8 mouse cellular contexts compared by ENCODE assay signal in the genomic region with DNA sequence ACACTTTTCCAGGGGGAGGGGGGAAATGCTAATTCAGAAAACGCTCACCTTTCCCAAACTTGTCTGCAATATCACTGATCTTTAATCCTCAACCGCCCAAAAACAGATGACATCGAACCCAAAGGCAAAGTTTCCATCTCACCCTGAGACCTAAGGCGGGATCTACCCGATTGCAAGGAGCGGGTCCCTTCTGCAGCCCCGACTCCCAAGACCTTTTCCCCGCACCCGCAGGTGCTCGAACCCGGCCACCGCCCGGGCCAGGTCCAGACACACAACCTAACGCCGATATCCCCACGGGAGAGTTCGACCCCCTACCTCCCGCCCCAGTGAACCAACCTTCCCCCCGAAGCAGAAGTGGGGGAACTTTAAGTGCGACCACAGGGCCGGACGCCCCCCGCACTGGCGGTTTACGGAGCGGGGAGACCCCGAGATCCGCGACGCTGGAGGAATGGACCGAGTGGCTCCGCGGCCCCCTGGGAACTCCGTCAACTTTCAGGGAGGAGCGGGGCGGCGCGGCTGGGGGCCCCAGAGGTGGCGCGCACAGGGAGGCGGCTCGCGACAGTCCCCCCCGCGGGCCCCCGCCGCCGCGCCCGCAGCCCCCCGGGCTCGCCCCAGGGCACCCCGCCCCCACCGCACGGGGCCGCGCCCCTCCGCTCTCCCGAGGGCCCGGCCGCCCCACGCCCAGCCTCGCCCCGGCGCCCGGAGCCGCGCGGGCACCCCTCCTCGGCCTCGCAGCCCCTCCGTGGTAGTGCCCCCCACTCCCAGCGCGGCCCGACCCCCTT. TPM values are rescaled to one million over a fixed set of nuclear protein-coding genes. Genes with fewer than 3 reads are reported as not detected.
A peak's percentile ranks its signal among the peaks of the same experiment; 100 is the strongest.
DNase-seq lines count a peak whose midpoint lies in the region; ATAC-seq and TF ChIP-seq lines count a peak whose summit lies in the region.

No protein-coding gene starts in this region.

- H3K4me2 ChIP-seq in stomach, embryonic 14.5 days (replicated peaks; ENCODE audit: low read depth, low read length), result peak overlapping the region; percentile 89

- H3K27me3 ChIP-seq in heart, embryonic 10.5 days (ENCODE audit: insufficient read depth, poor library complexity, severe bottlenecking), result no peaks in the 10 kb centered on the region
- no peaks in the 10 kb centered on the region for H3K27me3 ChIP-seq in stomach, embryonic 14.5 days (ENCODE audit: control insufficient read depth, insufficient read depth, low read length)

- no peak for TF ChIP-seq POLR2A in cortical plate, adult 2 months (IDR thresholded peaks at IDR 0.05; ENCODE audit: extremely low read depth, insufficient read depth, low read length)

- H3K9me3 ChIP-seq in heart, embryonic 10.5 days, result no peaks in the 10 kb centered on the region
- H3K9me3 ChIP-seq in stomach, embryonic 14.5 days (ENCODE audit: control insufficient read depth, low read depth, low read length), result no peaks in the 10 kb centered on the region

- peak overlapping the region; percentile 97 for H3K9ac ChIP-seq in stomach, embryonic 14.5 days (replicated peaks; ENCODE audit: low read depth, low read length)

- peak; percentile 18 for DNase-seq in Muller cell, postnatal 12 days (ENCODE audit: inconsistent ontology term)
- peak; percentile 80 for DNase-seq in heart, embryonic 10.5 days (ENCODE audit: low spot score)
- peak; percentile 31 for DNase-seq in kidney, adult 9 months
- DNase-seq in lung, postnatal 36 days, result peak; percentile 33
- DNase-seq in layer of hippocampus, adult 8-10 months (ENCODE audit: low spot score in 2 of 2), result no peak

- H3K4me1 ChIP-seq in cortical plate, adult 2 months (ENCODE audit: control insufficient read depth, insufficient read depth, low read length), result peaks cover 8% of the 10 kb centered on the region
- peaks cover 36% of the 10 kb centered on the region for H3K4me1 ChIP-seq in heart, embryonic 10.5 days
- peaks cover 9% of the 10 kb centered on the region; the same call in 1 of the 2 replicates for H3K4me1 ChIP-seq in stomach, embryonic 14.5 days (ENCODE audit: control insufficient read depth, insufficient read depth, low read length)

- peak; percentile 2 for ATAC-seq in CD4-positive, CD25-positive, alpha-beta regulatory T cell, adult 4 months
- ATAC-seq in stomach, embryonic 14.5 days (ENCODE audit: insufficient number of reproducible peaks, insufficient read depth, low FRiP score, low read depth), result peak; percentile 74

- H3K36me3 ChIP-seq in heart, embryonic 10.5 days, result no peaks in the 10 kb centered on the region
- H3K36me3 ChIP-seq in stomach, embryonic 14.5 days (ENCODE audit: control insufficient read depth, insufficient read depth, low read length), result no peaks in the 10 kb centered on the region

- TF ChIP-seq CTCF in cortical plate, adult 2 months (IDR thresholded peaks at IDR 0.05; ENCODE audit: extremely low read depth, insufficient read depth, low read length), result no peak

- WGBS in heart, embryonic 10.5 days, result under 1% methylated on average over 61 of the region's 75 CpGs
- under 1% methylated on average over 62 of the region's 75 CpGs for WGBS in stomach, embryonic 14.5 days

- H3K4me3 ChIP-seq in cortical plate, adult 2 months (ENCODE audit: insufficient read depth, low read length), result peak overlapping the region; percentile 99
- H3K4me3 ChIP-seq in heart, embryonic 10.5 days, result peak overlapping the region; percentile 97
- peak overlapping the region; percentile 90 for H3K4me3 ChIP-seq in stomach, embryonic 14.5 days (ENCODE audit: low read depth, low read length)

- H3K27ac ChIP-seq in cortical plate, adult 2 months (ENCODE audit: insufficient read depth, low read length), result peak overlapping the region; percentile 99
- peak overlapping the region; percentile 100 for H3K27ac ChIP-seq in heart, embryonic 10.5 days
- H3K27ac ChIP-seq in stomach, embryonic 14.5 days (ENCODE audit: low read length), result peak overlapping the region; percentile 99

RNA-seq across cellular contexts. Expression of gene Mef2a, which starts 0.6 kb away (rescaled TPM):
- 10 to 100 TPM in 1 of 2 experiments, 1 to 10 TPM in 1; 9.9 to 11.3 TPM for polyA plus RNA-seq in CD4-positive, CD25-positive, alpha-beta regulatory T cell, adult 4 months (2017; shearing (Covaris generic))
- polyA plus RNA-seq in cortical plate, adult 2 months (2012; rRNA removed), result 60.0 and 60.6 TPM in 2 replicates
- 45.7 and 69.6 TPM in 2 replicates for polyA plus RNA-seq in heart, embryonic 10.5 days (2016; fragmentation: Nextera tagmentation; extraction: Ambion mirVana)
- 48.0 and 49.1 TPM in 2 replicates for polyA plus RNA-seq in stomach, embryonic 14.5 days (2014; fragmentation: Nextera tagmentation; extraction: Ambion mirVana)
- total RNA-seq in layer of hippocampus, adult 8-10 months (2022), result 100 to 1,000 TPM; 139 to 155 (median 150) TPM

Comparison
In these comparisons a context has a peak if more than half of its experiments do, and no peak if none do; other contexts are left out.
1. DNase-seq: peak in Muller cell, postnatal 12 days (single experiment), heart, embryonic 10.5 days (single experiment), kidney, adult 9 months (single experiment) and lung, postnatal 36 days (single experiment); none in layer of hippocampus, adult 8-10 months (0 of 2).
2. Peak in every context shown above with its lines, with median percentiles within 50 percentile points of each other: H3K27ac ChIP-seq and H3K4me3 ChIP-seq.